Mouse (Mus musculus) adrenal gland, adult 18-20 months (tissue): ENCODE data around the gene Parl. TPM values are rescaled to one million over a fixed set of nuclear protein-coding genes. Genes with fewer than 3 reads are reported as not detected.

Experiments
- DNase-seq, 2 experiments: peaks; one replicate each; pipeline ENCODE4 v3.0.0; 2021 to 2022; ENCODE audit warnings: low spot score in 2 of 2
- long read RNA-seq, 2 experiments: library from polyadenylated mRNA; stranded (forward); transcript quantifications; one replicate each; pipeline ENCODE4 v2.0.0; 2021
- total RNA-seq, 2 experiments: library from RNA; stranded (reverse); gene quantifications; 1 replicate in 1 of 2; 2 replicates in 1 of 2; pipeline ENCODE4 v1.2.3; 2021

Gene Parl
- 100 to 1,000 TPM in 1 of 2 experiments, 10 to 100 TPM in 1; 96.8 to 111 TPM for total RNA-seq
- long read RNA-seq, experiment 1, transcript Parl-201 (10 exons, 1,348 nt) = major isoform, 21 of 26 reads
- long read RNA-seq, experiment 1, partial matches to known transcripts = 1 of 26 reads
- long read RNA-seq, experiment 1, other reads (novel, unspliced or antisense) = 3 of 26 reads
- long read RNA-seq, experiment 2, transcript Parl-201 (10 exons, 1,348 nt) = major isoform, 78 of 88 reads
- long read RNA-seq, experiment 2, partial matches to known transcripts = 1 of 88 reads
- long read RNA-seq, experiment 2, other reads (novel, unspliced or antisense) = 5 of 88 reads

- peak; percentile 73 to 84 for DNase-seq
Observed at GRCm38 (mm10) chr16:20301770-20302649, at the start of gene Parl. Gene Parl (minus strand): TSS chr16:20302387.

DNA sequence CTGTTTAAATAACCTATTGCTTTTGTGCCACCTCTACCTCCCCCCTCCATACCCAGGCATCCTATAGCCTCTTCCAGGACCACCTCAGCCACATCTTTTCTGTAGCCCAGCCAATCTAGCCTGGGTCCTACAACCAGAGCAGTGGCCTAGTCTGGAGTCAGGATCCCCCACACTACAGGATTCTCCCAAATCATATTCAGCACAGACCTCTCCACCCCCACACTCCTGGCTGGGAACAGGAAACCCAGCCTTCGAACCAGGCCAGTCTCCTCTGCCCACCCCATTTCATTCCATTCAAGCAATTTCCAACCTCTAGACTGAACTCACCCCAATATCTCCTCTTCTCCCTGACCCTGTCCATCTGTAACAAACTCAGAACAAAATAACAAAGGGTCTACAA, 43.3 kb upstream of the Parl start:
- no peak for DNase-seq

DNA sequence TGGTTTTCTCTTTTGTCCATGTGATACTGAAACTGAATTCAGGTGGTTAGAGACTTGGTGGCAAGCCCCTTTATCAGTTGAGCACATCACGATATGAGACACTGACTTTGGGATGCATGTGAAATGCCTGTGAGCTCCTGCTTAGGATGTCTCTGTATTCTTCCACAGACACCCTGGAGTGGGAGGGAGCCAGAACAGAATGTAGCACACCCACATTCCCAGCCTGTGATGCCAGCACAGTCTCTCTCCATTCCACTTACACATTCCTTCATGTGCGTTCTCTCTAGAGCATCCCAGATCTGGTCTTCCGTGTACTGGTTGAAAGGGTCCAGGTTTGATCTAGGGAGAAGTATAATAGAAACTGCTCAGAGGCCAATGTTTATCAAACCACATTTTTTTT, 36.4 kb upstream of the Parl start:
- DNase-seq = no peak

DNA sequence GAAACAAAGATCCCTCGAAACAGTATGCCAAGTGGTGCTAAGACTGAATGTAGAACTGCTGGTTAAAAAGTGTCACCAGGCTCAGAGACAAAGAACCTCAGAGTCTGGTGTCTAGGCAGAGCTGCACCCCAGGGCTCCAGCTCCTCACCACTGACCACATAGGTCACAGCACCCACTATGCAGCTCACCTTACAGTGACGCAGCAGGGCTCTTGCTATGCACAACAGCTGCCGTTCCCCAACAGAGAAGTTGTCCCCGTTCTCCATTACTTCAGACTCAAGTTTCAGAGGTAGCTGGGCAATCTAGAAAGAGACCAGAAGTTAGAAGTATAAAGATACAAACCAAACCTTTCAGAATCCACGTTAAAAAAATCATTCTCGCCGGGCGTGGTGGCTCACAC, 32.7 kb upstream of the Parl start:
- no peak for DNase-seq

DNA sequence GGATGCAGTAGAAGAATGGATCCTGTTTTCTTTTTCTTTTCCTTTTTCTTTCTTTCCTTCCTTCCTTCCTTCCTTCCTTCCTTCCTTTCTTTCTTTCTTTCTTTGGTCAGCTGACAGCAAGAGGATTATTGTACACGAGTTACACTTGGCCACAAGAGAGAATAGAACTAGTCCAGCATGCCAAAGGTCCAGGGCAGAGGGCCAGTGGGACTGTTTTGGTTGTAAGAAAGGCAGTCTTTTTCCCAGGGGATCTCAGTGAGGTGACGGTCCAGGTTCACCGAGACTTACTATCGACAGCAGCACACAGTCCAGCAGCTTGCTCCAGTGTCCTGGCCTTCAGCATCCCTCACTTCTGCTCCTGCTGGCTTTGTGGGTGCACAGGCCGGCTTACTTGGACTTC, 26.1 kb upstream of the Parl start:
- DNase-seq = no peak

GRCm38 (mm10) chr16:20325286-20325685, 23.1 kb upstream of the Parl start, which contains the start of gene Cyp2ab1:
Gene Cyp2ab1 (minus strand): TSS chr16:20325404.
- no peak for DNase-seq

DNA sequence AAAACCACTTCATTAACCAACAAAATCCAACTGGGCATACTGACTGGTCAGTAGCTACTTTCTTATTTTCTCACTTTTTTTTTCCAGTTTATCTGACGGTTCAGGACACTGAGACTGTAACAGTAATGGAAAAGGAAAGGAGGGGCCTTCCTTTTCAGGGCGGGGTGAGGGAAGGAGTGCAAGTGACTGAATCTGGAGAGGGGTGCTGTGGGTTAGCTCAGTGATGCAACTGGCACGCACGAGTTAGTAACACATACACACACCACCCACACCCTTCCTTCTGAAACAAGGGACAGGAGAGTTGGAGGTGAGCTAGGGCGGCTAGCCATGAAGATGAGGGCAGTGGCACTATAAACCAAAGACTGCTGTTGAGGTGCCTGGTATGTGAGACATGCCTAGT, 21.7 kb upstream of the Parl start:
- no peak for DNase-seq

DNA sequence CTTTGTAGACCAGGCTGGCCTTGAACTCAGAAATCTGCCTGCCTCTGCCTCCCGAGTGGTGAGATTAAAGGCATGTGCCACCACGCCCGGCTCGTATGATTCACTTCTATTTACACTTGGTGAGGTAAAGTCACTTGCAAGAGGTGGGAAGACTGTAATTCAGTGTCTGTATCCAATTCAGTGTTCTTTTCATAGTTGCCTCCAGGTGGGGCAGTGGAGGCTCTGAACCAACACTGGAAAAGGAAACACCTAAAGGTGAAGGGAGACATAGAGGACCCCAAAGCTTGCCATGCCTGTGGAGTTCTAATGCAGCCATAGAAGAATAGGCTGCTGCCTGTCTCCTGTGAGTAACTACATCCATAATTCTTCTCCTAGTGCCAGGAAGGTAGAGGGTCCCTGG, 20.1 kb upstream of the Parl start:
- no peak for DNase-seq

- DNase-seq = no peak
Observed at GRCm38 (mm10) chr16:20316770-20317169, 14.6 kb upstream of the Parl start.

- no peak for DNase-seq
Observed at GRCm38 (mm10) chr16:20315266-20315665, 13.1 kb upstream of the Parl start.

DNA sequence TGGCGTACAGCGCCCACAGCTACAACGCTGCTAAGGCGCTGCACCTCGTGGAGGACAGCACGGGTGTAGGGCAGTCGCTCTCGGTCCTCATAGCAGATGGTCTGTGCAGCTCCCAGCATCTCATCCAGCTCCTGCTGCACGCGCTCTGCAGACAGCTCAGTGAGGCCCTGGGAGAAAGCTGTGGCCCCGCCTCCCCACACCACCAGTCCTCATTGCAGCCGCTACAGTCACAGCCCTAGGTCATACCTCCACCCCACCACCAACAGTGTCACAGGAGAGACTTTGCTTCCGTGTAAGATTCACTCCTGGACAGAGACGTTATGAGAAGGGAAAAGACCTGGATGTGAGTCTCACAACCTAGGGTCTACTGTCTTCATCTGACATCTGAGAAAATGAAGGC, 10.1 kb upstream of the Parl start:
- DNase-seq = no peak

DNA sequence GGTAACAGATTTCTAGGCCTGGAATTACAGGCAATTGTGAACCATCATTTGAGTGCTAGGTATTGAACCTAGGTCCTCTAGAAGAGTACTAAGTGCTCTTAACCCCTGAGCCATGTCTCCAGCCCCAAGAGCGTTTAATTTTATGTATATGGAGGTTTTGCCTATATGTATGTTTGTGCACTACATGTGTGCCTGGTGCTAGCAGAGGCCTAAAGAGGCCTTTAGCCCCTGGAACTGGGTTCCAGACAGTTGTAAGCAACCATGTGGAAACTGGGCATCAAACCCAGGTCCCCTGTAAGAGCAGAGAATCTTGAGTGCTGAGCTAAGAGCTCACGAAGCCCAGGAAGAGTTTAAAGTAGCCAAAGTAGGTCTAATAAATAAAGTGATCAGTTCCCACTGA, 2.1 kb downstream of the Parl start:
- no peak for DNase-seq

- no peak for DNase-seq
Observed at GRCm38 (mm10) chr16:20280238-20280637, 21.9 kb downstream of the Parl start.

- DNase-seq = no peak
Observed at GRCm38 (mm10) chr16:20279395-20279794, 22.8 kb downstream of the Parl start.

GRCm38 (mm10) chr16:20272994-20273393, 29.2 kb downstream of the Parl start:
- DNase-seq = no peak

- DNase-seq = no peak
Observed at GRCm38 (mm10) chr16:20271339-20271738, 30.8 kb downstream of the Parl start.

DNA sequence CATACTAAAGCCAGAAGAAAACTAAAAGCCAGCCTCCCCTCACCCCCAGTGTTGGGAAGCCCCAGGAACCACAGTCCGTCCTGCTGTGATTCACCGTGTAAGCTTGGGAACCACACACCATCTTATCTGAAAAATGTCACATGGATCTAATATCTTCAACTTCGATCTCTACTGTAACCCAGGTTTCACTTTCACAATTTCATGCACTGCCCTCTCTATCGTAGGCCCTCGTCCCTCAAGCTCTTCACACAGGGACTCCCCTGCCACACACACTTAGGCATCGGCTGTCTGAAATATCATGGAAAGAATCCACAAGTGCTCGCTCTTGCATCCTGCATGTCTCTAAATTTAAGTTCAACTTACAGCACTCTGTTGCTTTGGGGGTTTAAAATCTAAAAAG, 37.1 kb downstream of the Parl start:
- no peak for DNase-seq

GRCm38 (mm10) chr16:20257926-20258325, 44.3 kb downstream of the Parl start:
- DNase-seq = no peak

DNA sequence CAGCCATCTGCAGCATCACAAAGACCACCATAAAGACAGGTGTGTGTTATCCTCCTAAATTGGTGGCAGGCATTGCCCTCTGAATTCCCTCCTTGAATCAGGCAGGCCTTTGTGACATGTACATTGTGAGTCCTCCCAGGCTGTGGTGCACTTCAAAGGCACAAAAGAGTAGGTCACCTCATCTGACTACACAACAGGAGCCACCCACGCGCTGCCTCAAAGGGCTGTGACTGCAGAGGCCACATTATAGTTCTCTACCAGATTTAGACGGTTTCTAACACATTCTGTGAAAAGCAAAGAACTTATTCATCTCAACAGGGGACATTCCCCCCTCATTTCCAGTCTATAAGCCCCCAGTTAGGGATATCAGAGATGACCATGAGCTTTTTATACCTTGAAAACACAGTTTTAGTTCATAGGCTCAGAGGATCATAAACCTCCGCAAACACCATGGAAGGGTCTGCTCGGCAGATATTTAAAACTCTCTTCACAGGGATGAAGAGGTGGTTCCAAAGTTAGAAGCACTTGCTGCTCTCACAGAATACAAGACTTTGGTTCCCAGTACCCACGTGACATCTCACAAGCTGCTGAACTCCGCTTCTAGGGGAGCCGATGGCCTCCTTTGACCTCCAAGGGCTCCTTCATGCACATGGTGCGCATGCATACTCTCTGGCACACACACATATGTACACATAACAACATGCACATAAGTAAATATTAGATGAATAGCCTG, 53.6 kb downstream of the Parl start:
- DNase-seq = no peak

DNA sequence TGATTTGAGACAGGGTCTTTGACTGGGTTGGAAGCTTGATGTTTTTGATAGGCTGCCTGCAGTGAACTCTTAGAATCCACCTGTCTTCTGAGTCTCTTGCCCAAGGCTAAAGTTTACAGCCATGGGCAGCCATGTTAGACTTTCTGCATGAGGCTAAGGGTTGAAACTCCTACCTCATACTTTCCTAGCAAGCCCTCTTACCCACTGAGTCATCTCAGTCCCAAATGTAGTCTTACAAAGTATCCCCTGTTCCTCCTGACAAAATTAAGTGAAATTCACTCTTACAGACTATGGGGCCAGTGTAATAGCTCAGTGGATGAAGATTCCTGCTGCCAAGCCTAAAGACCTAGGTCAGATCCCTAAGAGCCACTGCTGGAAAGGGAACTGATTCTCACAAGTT, 55.1 kb downstream of the Parl start:
- DNase-seq = no peak
